Mouse (Mus musculus): Measurements from ENCODE around the gene Ogfod1. TPM values are rescaled to one million over a fixed set of nuclear protein-coding genes. Genes with fewer than 3 reads are reported as not detected.

The Ogfod1 gene
- total RNA-seq, 1 experiment: 19.1 TPM

GRCm38 (mm10) chr8:94052696-94053095, 15.7 kb downstream of the Ogfod1 start:
- in situ Hi-C loops (cut with MboI; ENCODE audit: low sequenced_read_pairs in 2 of 2, unreplicated experiment in 2 of 2): no loop called here
- peaks cover 3% of the 10 kb centered on the region; the same call in 1 of the 2 replicates for H3K36me3 ChIP-seq (ENCODE audit: control insufficient read depth, insufficient read depth, low read length, poor library complexity, severe bottlenecking)
- no peak for TF ChIP-seq CHD2 (IDR thresholded peaks at IDR 0.05; ENCODE audit: low read depth, low read length)
- no peak for TF ChIP-seq ZNF384 (IDR thresholded peaks at IDR 0.05; ENCODE audit: low read depth, low read length)
- TF ChIP-seq MAFK (IDR thresholded peaks at IDR 0.05; ENCODE audit: insufficient read depth, low read depth, low read length): no peak
- no peak for TF ChIP-seq ZC3H11A (IDR thresholded peaks at IDR 0.05; ENCODE audit: borderline replicate concordance, low read depth, low read length)

GRCm38 (mm10) chr8:94057157-94057854, 20.3 kb downstream of the Ogfod1 start:
- peaks cover 7% of the 10 kb centered on the region; the same call in 1 of the 2 replicates for H3K36me3 ChIP-seq (ENCODE audit: control insufficient read depth, insufficient read depth, low read length, poor library complexity, severe bottlenecking)
- DNase-seq (ENCODE audit: low read depth, low spot score): peak; percentile 36
- in situ Hi-C loops (cut with MboI; ENCODE audit: low sequenced_read_pairs in 2 of 2, unreplicated experiment in 2 of 2): no loop called here
- H3K9me3 ChIP-seq (ENCODE audit: control insufficient read depth, insufficient read depth, low read depth, low read length): no peaks in the 10 kb centered on the region; the same call in 1 of the 2 replicates
- no peak overlapping the region for H3K27ac ChIP-seq (ENCODE audit: insufficient read depth, low read depth, low read length, poor library complexity, severe bottlenecking)
- H3K9ac ChIP-seq (ENCODE audit: insufficient read depth, low read depth, low read length, poor library complexity, severe bottlenecking): no peak overlapping the region
- H3K4me1 ChIP-seq (ENCODE audit: control insufficient read depth in 2 of 2, insufficient read depth in 2 of 2, low read length in 2 of 2, poor library complexity in 1 of 2): no peaks in the 10 kb centered on the region
- no peak overlapping the region for H3K4me3 ChIP-seq (ENCODE audit: insufficient read depth in 1 of 2, low read depth in 1 of 2, low read length in 2 of 2, poor library complexity in 1 of 2, severe bottlenecking in 1 of 2)
- TF ChIP-seq ZC3H11A (IDR thresholded peaks at IDR 0.05; ENCODE audit: borderline replicate concordance, low read depth, low read length) (peak; percentile 49), HCFC1 (IDR thresholded peaks at IDR 0.05; ENCODE audit: borderline replicate concordance, insufficient read depth, low read length) (no peak)

More at GRCm38 (mm10) chr8:94052696-94053095, 15.7 kb downstream of the Ogfod1 start:
- DNase-seq (ENCODE audit: low read depth, low spot score): no peak
- no peaks in the 10 kb centered on the region for H3K4me1 ChIP-seq (ENCODE audit: control insufficient read depth in 2 of 2, insufficient read depth in 2 of 2, low read length in 2 of 2, poor library complexity in 1 of 2)
- H3K9me3 ChIP-seq (ENCODE audit: control insufficient read depth, insufficient read depth, low read depth, low read length): no peaks in the 10 kb centered on the region
- no peak overlapping the region for H3K9ac ChIP-seq (ENCODE audit: insufficient read depth, low read depth, low read length, poor library complexity, severe bottlenecking)
- H3K27ac ChIP-seq (ENCODE audit: insufficient read depth, low read depth, low read length, poor library complexity, severe bottlenecking): no peak overlapping the region
- H3K4me3 ChIP-seq (ENCODE audit: insufficient read depth in 1 of 2, low read depth in 1 of 2, low read length in 2 of 2, poor library complexity in 1 of 2, severe bottlenecking in 1 of 2): no peak overlapping the region

- H3K27ac ChIP-seq (ENCODE audit: insufficient read depth, low read depth, low read length, poor library complexity, severe bottlenecking): no peak overlapping the region
- H3K9ac ChIP-seq (ENCODE audit: insufficient read depth, low read depth, low read length, poor library complexity, severe bottlenecking): no peak overlapping the region
- TF ChIP-seq ZC3H11A (IDR thresholded peaks at IDR 0.05; ENCODE audit: borderline replicate concordance, low read depth, low read length) (no peak), CHD2 (IDR thresholded peaks at IDR 0.05; ENCODE audit: low read depth, low read length) (no peak), HCFC1 (IDR thresholded peaks at IDR 0.05; ENCODE audit: borderline replicate concordance, insufficient read depth, low read length) (no peak), ZNF384 (IDR thresholded peaks at IDR 0.05; ENCODE audit: low read depth, low read length) (no peak), MAFK (IDR thresholded peaks at IDR 0.05; ENCODE audit: insufficient read depth, low read depth, low read length) (no peak)
- H3K4me3 ChIP-seq (ENCODE audit: insufficient read depth in 1 of 2, low read depth in 1 of 2, low read length in 2 of 2, poor library complexity in 1 of 2, severe bottlenecking in 1 of 2): no peak overlapping the region
- DNase-seq (ENCODE audit: low read depth, low spot score): no peak
- in situ Hi-C loops (cut with MboI; ENCODE audit: low sequenced_read_pairs in 2 of 2, unreplicated experiment in 2 of 2): no loop called here
- peaks cover 2 to 7% of the 10 kb centered on the region in 2 experiments for H3K4me1 ChIP-seq (ENCODE audit: control insufficient read depth in 2 of 2, insufficient read depth in 2 of 2, low read length in 2 of 2, poor library complexity in 1 of 2)
- no peaks in the 10 kb centered on the region for H3K9me3 ChIP-seq (ENCODE audit: control insufficient read depth, insufficient read depth, low read depth, low read length)
- H3K36me3 ChIP-seq (ENCODE audit: control insufficient read depth, insufficient read depth, low read length, poor library complexity, severe bottlenecking): peaks cover 17% of the 10 kb centered on the region
Measured at GRCm38 (mm10) chr8:94066121-94066863, 29.3 kb downstream of the Ogfod1 start.

GRCm38 (mm10) chr8:94068793-94069192, 31.8 kb downstream of the Ogfod1 start:
- Histone ChIP-seq H3K4me1 (ENCODE audit: control insufficient read depth in 2 of 2, insufficient read depth in 2 of 2, low read length in 2 of 2, poor library complexity in 1 of 2) (peaks cover 0 to 7% of the 10 kb centered on the region in 2 experiments; a peak in 3 of 4 replicates), H3K4me3 (ENCODE audit: insufficient read depth in 1 of 2, low read depth in 1 of 2, low read length in 2 of 2, poor library complexity in 1 of 2, severe bottlenecking in 1 of 2) (no peak overlapping the region), H3K9ac (ENCODE audit: insufficient read depth, low read depth, low read length, poor library complexity, severe bottlenecking) (no peak overlapping the region), H3K27ac (ENCODE audit: insufficient read depth, low read depth, low read length, poor library complexity, severe bottlenecking) (no peak overlapping the region; the same call in 1 of the 2 replicates), H3K9me3 (ENCODE audit: control insufficient read depth, insufficient read depth, low read depth, low read length) (no peaks in the 10 kb centered on the region), H3K36me3 (ENCODE audit: control insufficient read depth, insufficient read depth, low read length, poor library complexity, severe bottlenecking) (peaks cover 13% of the 10 kb centered on the region; the same call in 1 of the 2 replicates)
- TF ChIP-seq CHD2 (IDR thresholded peaks at IDR 0.05; ENCODE audit: low read depth, low read length): no peak
- 0 out of 2 replicates have a peak, but pooled peaks have one; percentile 45 for TF ChIP-seq MAFK (IDR thresholded peaks at IDR 0.05; ENCODE audit: insufficient read depth, low read depth, low read length)
- no peak for DNase-seq (ENCODE audit: low read depth, low spot score)
- in situ Hi-C loops (cut with MboI; ENCODE audit: low sequenced_read_pairs in 2 of 2, unreplicated experiment in 2 of 2): no loop called here

Data from ES-E14 (cell line).